8 mouse cellular contexts compared by ENCODE assay signal in the genomic region with DNA sequence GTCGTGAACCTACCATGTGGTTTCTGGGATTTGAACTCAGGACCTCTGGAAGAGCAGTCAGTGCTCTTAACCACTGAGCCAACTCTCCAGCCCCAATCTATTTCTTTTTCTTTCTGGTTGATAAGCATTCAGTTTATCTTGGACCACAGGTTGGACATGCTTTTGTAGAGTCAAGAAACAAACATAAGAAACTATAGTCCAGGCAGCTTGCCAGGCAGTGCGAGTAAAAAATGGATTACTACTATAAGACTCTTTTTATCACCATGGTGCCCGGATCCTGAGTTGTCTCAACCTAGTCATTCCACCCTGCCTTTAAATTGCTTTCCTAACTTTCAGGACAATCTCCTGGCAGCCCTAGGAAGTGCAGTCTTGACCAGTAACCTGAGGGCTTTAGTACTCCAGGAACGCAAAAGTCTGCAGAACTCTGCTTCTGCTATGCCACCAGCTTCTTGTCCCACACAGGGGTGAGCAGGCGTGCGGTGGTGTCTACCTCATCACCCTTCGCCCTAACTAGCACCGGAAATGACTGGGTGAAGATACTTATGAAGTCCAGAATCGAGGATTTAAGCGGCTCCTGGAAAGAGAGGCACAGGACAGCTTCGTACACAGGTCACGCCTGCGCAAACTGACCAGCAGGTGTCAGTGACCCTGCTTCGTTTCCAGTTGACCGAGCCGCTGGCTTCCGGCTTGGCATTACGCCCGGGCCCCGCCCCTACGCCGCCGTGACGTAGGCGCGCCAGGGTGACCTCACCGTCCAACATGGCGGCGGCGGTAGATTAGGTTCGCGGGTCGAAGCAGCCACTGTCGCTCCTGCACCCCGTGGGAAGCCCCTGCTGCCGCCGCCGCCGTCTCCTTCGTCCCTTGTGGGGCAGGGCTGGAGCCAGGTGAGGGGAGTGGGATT. TPM values are rescaled to one million over a fixed set of nuclear protein-coding genes. Genes with fewer than 3 reads are reported as not detected.
A peak's percentile ranks its signal among the peaks of the same experiment; 100 is the strongest.
DNase-seq lines count a peak whose midpoint lies in the region; ATAC-seq and TF ChIP-seq lines count a peak whose summit lies in the region.

TSS of gene Bcl2l13 (plus strand) at position 739 of the 901 bp plus-strand sequence.

- intact Hi-C loops in gastrocnemius, adult 2 months (cut with DNase I), result no loop called here
- intact Hi-C loops in left cerebral cortex, adult 2 months (cut with DNase I), result loop anchor here (1.0 kb wide), 1 partner anchor 13 kb away; the partner anchor contains the start of gene Atp6v1e1

- H3K27ac ChIP-seq in gastrocnemius, adult 2 months, result peak within 1 kb of the TSS; percentile 95
- peak within 1 kb of the TSS; percentile 95 for H3K27ac ChIP-seq in hindbrain, postnatal 0 days
- H3K27ac ChIP-seq in left cerebral cortex, adult 2 months, result peak within 1 kb of the TSS; percentile 98

- DNase-seq in T-cell, adult 2 months (ENCODE audit: low spot score), result peak; percentile 89
- DNase-seq in cerebellum, postnatal 4 days (ENCODE audit: low spot score in 2 of 2), result peak; percentile 94 to 98
- DNase-seq in gastrocnemius, adult 2 months, result peak; percentile 98
- DNase-seq in hindbrain, postnatal 0 days (ENCODE audit: low spot score), result peak; percentile 93
- DNase-seq in left cerebral cortex, adult 2 months (ENCODE audit: extremely low spot score in 1 of 2, low spot score in 2 of 2), result peak; percentile 92 to 98
- peak; percentile 92 to 94 for DNase-seq in right cerebral cortex, adult 2 months (ENCODE audit: low spot score in 2 of 2)
- DNase-seq in urinary bladder, postnatal 14 days (ENCODE audit: low spot score), result peak; percentile 96

- peak within 1 kb of the TSS; percentile 85 for H3K4me2 ChIP-seq in hindbrain, postnatal 0 days (ENCODE audit: low read depth, low read length)

- H3K27me3 ChIP-seq in hindbrain, postnatal 0 days (ENCODE audit: insufficient read depth, low read length), result no peaks in the 10 kb centered on the region

- H3K36me3 ChIP-seq in hindbrain, postnatal 0 days (ENCODE audit: insufficient read depth, low read length), result no peaks in the 10 kb centered on the region

- H3K9ac ChIP-seq in hindbrain, postnatal 0 days (replicated peaks; ENCODE audit: low read length), result peak within 1 kb of the TSS; percentile 85

- 4% methylated on average over 40 of the region's 40 CpGs for WGBS in hindbrain, postnatal 0 days

- peak; percentile 96 for ATAC-seq in hindbrain, postnatal 0 days
- peak; percentile 91 for ATAC-seq in megakaryocyte, adult 5-6 weeks (ENCODE audit: poor library complexity, severe bottlenecking)

- no peaks in the 10 kb centered on the region for H3K9me3 ChIP-seq in hindbrain, postnatal 0 days (ENCODE audit: low read length)

- peak within 1 kb of the TSS; percentile 94 for H3K4me3 ChIP-seq in gastrocnemius, adult 2 months
- H3K4me3 ChIP-seq in hindbrain, postnatal 0 days (ENCODE audit: low read length), result peak within 1 kb of the TSS; percentile 69
- H3K4me3 ChIP-seq in left cerebral cortex, adult 2 months, result peak within 1 kb of the TSS; percentile 89

- H3K4me1 ChIP-seq in hindbrain, postnatal 0 days (ENCODE audit: insufficient read depth, low read length), result no peaks in the 10 kb centered on the region

- peak; percentile 64 for TF ChIP-seq CTCF in gastrocnemius, adult 2 months (IDR thresholded peaks at IDR 0.05)
- TF ChIP-seq CTCF in hindbrain, postnatal 0 days (IDR thresholded peaks at IDR 0.05; ENCODE audit: low read depth), result peak; percentile 67
- TF ChIP-seq CTCF in left cerebral cortex, adult 2 months (IDR thresholded peaks at IDR 0.05), result peak; percentile 49

RNA-seq across cellular contexts. Expression of gene Bcl2l13, which starts in this region (rescaled TPM):
- 10 to 100 TPM; 65.3 to 74.2 TPM for total RNA-seq in gastrocnemius, adult 2 months (2021)
- total RNA-seq in hindbrain, postnatal 0 days (2014; rRNA removed), result 41.0 and 177 TPM in 2 replicates
- 25.5 and 27.6 TPM in 2 replicates for polyA plus RNA-seq in hindbrain, postnatal 0 days (2015; fragmentation: Nextera tagmentation; extraction: Ambion mirVana)
- 10 to 100 TPM; 44.0 to 51.4 TPM for total RNA-seq in left cerebral cortex, adult 2 months (2021)
- 12.3 and 14.6 TPM in 2 replicates for total RNA-seq in megakaryocyte, adult 5-6 weeks (2015)
- total RNA-seq in megakaryocyte, adult 5-6 weeks (2017), result 16.3 and 24.5 TPM in 2 replicates

Comparison
In these comparisons a context has a peak if more than half of its experiments do, and no peak if none do; other contexts are left out.
1. Peak in every context shown above with its lines: DNase-seq, ATAC-seq, H3K4me3 ChIP-seq and H3K27ac ChIP-seq.